Mouse (Mus musculus): Measurements from ENCODE around the gene Cacna2d3. TPM values are rescaled to one million over a fixed set of nuclear protein-coding genes. Genes with fewer than 3 reads are reported as not detected.

Gene Cacna2d3
- total RNA-seq, 1 experiment from 2014 or later: not detected

DNA sequence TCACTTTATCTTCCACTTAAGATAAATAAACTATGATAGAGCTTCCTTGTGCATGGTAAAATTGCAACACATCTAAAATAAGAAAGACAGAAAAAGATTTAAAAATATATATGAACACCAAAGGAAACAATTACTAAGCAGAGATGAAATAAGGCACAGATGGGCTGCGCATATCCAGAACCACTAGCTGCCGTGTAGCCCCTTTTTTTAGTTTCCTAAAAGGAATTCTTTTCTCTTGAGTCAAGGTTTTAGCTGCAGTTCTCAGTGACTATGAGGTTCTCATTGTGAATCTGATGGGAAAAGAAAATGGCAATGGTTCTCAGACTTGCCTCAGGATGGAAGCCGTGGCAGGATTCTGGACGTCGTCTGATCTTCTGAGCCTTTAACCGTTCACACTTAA, 814.0 kb downstream of the Cacna2d3 start:
- ATAC-seq (replicated peaks in 1 of 2; ENCODE audit: insufficient read depth in 1 of 2, low FRiP score in 2 of 2, low TSS enrichment in 1 of 2, low read depth in 1 of 2, poor library complexity in 2 of 2, severe bottlenecking in 2 of 2): no peak

DNA sequence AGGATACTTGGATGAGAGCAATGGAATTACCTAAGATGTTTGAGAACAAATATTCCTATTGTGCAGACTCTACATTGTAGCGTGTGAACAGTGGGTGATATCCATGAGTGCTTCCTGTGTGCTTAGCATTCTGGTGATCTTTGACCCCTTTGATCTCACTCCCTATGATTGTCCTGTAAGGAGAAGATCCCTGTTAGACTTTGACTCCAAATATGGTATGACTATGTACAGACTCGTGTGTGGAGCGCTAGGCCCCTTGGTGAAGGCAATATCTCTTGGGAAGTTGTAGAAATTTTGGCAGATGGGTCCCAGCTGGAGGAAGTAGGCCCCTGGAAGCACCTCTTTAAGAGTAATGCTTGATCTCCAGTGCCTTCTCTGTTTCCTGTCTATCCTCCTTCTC, 829.1 kb downstream of the Cacna2d3 start:
- ATAC-seq (replicated peaks in 1 of 2; ENCODE audit: insufficient read depth in 1 of 2, low FRiP score in 2 of 2, low TSS enrichment in 1 of 2, low read depth in 1 of 2, poor library complexity in 2 of 2, severe bottlenecking in 2 of 2): no peak

GRCm38 (mm10) chr14:28887373-28887772, 834.3 kb downstream of the Cacna2d3 start:
- no peak for ATAC-seq (replicated peaks in 1 of 2; ENCODE audit: insufficient read depth in 1 of 2, low FRiP score in 2 of 2, low TSS enrichment in 1 of 2, low read depth in 1 of 2, poor library complexity in 2 of 2, severe bottlenecking in 2 of 2)

DNA sequence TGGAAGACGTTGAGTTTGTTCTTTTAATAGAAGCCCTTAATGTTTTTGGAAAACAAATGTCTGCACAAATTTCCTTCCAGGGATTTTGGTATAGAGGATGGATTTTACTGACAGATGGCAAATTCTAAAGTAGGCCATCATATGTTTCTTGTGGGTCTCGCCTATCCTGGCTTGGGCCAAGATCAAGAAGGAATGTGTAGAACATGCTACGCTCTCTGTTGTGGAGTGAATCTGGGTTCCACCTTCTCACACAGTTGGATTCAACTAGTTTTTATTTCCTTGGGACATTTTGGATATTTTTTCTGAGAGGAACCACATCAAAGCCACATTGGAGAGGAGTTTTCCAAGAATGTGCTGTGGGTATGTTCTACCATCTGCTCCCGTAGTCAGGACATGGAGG, 835.0 kb downstream of the Cacna2d3 start:
- no peak for ATAC-seq (replicated peaks in 1 of 2; ENCODE audit: insufficient read depth in 1 of 2, low FRiP score in 2 of 2, low TSS enrichment in 1 of 2, low read depth in 1 of 2, poor library complexity in 2 of 2, severe bottlenecking in 2 of 2)

- ATAC-seq (replicated peaks in 1 of 2; ENCODE audit: insufficient read depth in 1 of 2, low FRiP score in 2 of 2, low TSS enrichment in 1 of 2, low read depth in 1 of 2, poor library complexity in 2 of 2, severe bottlenecking in 2 of 2): no peak
Measured at GRCm38 (mm10) chr14:28870983-28871382, 850.7 kb downstream of the Cacna2d3 start.

GRCm38 (mm10) chr14:28870382-28870781, 851.3 kb downstream of the Cacna2d3 start:
- no peak for ATAC-seq (replicated peaks in 1 of 2; ENCODE audit: insufficient read depth in 1 of 2, low FRiP score in 2 of 2, low TSS enrichment in 1 of 2, low read depth in 1 of 2, poor library complexity in 2 of 2, severe bottlenecking in 2 of 2)

DNA sequence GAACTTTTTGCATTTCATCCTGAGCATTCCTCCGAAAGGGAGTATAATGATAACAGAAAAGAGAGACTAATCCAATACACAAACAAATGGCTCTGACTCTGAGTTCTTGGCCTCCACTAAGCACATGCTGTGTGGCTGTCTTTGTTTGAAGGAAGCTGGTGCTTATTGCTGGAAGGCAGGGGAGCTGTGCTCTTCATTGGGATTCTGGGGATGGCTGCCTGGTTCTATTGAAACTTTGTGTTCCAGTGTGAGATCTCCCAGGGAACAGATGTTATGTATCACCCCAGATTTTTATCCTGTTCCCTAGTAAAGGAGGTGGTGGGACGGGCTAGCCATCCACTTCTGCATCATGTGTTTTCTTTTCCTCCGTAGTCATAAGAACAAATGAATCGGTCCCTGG, 856.7 kb downstream of the Cacna2d3 start:
- ATAC-seq (replicated peaks in 1 of 2; ENCODE audit: insufficient read depth in 1 of 2, low FRiP score in 2 of 2, low TSS enrichment in 1 of 2, low read depth in 1 of 2, poor library complexity in 2 of 2, severe bottlenecking in 2 of 2): no peak

DNA sequence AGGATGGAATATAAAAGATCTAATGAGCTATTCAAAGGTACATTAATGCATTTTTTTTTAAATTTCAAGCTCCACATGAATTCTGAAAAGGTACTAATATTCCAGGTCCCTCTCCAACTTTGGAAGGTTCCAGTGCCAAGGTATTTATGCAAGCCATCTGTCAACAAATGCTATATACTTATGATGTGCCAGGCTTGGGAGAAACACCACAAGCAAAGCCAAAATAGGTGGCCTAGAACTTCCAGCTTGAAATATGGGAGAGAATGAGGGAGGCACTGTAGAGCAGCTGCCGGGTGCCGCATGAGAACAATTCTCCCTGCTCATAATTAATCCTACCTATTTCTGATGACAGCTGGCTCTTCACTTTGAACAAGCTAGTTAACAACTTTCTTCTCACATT, 860.5 kb downstream of the Cacna2d3 start:
- ATAC-seq (replicated peaks in 1 of 2; ENCODE audit: insufficient read depth in 1 of 2, low FRiP score in 2 of 2, low TSS enrichment in 1 of 2, low read depth in 1 of 2, poor library complexity in 2 of 2, severe bottlenecking in 2 of 2): no peak

Other genes starting within 250 kb of the Cacna2d3 start
- 309 and 371 TPM in 2 replicates for gene Selenok, start 246.4 kb upstream of the Cacna2d3 start, total RNA-seq (2017)